Mouse (Mus musculus): ENCODE results near the gene Crybg3. TPM values are rescaled to one million over a fixed set of nuclear protein-coding genes. Genes with fewer than 3 reads are reported as not detected.

Gene Crybg3
- total RNA-seq, 2 experiments from 2014 or later: 14.4 to 18.0 TPM

DNA sequence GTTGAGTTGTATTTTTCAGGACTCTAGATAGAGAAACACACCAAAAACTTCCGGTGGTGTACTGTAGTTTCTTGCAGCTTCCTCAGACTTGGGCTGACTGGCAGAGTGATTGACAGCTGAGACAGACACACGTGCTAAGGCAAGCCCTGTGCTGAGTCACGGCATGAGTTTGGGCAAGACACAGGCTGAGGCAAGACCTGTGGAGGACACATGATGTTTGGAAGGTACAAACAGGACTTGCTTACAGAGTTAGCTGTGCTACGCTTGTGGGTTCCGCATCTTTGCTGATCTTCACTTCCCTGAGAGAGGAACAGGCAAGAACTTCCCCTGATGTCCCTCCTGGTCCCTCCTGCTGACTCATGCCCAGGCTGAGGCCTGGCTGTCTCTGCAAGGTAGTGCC lies 17.3 kb downstream of the Crybg3 start:
- DNase-seq (ENCODE audit: low spot score in 2 of 2): no peak

DNA sequence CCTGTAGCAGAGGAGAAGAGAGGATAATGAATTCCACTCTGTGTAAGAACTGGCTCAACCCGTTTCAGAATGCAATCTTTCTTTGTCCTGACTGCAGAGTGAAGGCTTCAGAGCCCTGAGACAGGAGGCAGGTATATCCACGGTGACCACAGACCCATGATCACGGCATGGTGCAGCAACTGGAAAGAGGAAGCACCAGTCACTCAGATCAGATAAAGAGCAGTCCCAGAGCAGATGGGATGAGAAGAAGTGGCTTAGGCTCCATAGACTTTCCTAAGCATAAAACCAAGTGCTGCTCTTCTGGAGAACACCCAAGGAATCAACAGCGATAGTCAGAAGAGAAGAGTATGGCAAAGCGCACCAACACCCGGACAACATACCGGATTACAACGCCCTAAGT lies 21.5 kb downstream of the Crybg3 start:
- DNase-seq (ENCODE audit: low spot score in 2 of 2): no peak

DNA sequence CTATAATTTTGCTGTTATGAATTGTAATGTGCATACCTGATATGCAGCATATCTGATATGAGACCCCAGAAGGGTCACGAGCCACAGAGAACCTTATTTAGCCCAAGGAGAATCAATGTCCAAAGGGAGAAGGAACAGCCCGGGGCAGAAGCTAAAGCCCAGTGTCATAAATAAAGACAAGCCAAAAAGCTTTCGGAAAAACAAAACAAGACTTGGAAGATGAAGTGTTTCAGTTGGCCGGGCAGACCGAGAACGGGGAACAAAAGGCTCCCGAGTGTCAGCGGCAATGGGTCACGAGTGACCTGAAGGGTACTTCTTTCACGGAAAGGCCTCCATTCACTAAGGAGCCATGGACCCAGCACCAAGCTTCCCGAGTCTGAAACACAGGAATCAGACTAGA lies 26.8 kb downstream of the Crybg3 start:
- DNase-seq (ENCODE audit: low spot score in 2 of 2): no peak

DNA sequence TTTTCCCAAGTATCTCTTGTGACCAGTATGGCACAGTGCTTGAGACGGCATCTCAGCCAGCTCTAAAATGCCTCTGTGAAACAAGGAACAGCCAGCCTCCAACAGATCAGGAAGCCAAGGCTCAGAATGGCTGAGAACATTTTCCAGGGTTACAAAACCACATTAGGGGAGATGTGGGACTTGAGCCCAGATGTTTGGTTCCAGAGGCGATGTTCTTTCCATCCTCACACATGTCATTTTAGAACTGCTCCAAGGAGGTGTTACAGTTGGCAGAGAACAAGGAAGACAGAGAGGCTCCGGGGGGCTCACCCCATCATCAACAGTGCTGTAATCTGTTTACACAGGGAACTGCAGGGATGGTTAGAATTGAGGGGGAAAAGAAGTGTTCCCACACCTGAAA lies 28.1 kb downstream of the Crybg3 start:
- no peak for DNase-seq (ENCODE audit: low spot score in 2 of 2)

DNA sequence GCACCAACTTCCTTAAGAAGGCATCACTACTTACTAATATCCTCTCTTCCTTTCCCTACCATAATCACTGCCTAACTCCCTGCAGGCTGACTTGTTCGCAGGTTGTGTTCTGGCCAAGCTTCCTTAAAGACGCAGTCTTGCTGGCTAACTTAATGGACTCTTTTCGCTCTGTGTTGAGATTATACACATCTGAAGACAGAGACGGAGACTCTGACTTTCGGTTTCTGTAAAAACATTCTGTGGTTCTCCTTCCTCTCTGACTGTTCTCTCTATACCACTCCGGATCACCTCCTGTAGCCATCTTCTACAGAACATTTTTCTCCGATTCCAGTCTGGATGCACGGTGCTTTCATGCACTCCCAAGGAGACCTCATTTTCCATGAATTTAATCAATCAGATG lies 30.0 kb downstream of the Crybg3 start:
- DNase-seq (ENCODE audit: low spot score in 2 of 2): no peak

DNA sequence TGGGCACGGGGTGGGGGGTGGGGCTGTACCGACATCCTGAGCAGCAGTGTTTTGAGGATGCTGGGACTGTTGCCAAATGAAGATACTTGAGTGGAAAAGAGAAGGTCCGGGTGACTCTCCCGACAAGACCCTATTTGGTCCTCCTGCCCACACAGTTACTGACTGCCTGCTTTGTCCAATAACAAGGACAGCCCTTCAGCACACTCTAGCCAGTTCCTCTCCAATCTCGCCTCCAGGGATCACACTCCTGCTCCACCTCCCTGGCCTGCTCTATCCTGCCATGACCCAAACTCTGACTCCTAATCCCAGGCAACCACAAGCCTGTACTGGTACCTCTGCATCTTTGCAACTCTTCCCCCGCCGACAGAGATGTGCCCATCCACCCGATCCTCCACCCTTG lies 30.9 kb downstream of the Crybg3 start:
- DNase-seq (ENCODE audit: low spot score in 2 of 2): no peak

GRCm38 (mm10) chr16:59567721-59568381 lies 32.9 kb downstream of the Crybg3 start:
- DNase-seq (ENCODE audit: low spot score in 2 of 2): no peak

GRCm38 (mm10) chr16:59566437-59566836 lies 34.3 kb downstream of the Crybg3 start:
- DNase-seq (ENCODE audit: low spot score in 2 of 2): no peak

DNA sequence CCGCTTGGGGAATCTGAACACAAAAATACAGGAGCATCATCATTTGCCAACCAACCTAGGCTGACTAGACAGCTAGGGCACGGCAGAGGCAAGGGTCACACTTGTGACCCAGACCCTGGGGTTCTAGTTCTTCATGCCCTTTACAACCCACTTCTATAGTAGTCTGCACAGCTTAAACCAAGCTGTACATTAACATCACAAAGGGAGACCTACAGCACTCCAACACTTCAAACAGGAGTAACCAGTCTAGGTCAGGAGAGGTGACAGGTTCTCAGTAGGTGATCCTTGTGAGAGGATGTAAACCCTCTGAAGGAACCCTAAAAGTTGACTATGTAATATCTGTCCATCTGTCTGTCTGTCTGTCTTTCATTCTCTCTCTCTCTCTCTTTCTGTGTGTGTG lies 35.1 kb downstream of the Crybg3 start:
- DNase-seq (ENCODE audit: low spot score in 2 of 2): no peak

- no peak for DNase-seq (ENCODE audit: low spot score in 2 of 2)
These were observed 36.8 kb downstream of the Crybg3 start for GRCm38 (mm10) chr16:59564025-59564424.

GRCm38 (mm10) chr16:59559300-59560200 lies 41.2 kb downstream of the Crybg3 start:
- no peak for DNase-seq (ENCODE audit: low spot score in 2 of 2)

- DNase-seq (ENCODE audit: low spot score in 2 of 2): no peak
These were observed 41.9 kb downstream of the Crybg3 start for GRCm38 (mm10) chr16:59558916-59559299.

DNA sequence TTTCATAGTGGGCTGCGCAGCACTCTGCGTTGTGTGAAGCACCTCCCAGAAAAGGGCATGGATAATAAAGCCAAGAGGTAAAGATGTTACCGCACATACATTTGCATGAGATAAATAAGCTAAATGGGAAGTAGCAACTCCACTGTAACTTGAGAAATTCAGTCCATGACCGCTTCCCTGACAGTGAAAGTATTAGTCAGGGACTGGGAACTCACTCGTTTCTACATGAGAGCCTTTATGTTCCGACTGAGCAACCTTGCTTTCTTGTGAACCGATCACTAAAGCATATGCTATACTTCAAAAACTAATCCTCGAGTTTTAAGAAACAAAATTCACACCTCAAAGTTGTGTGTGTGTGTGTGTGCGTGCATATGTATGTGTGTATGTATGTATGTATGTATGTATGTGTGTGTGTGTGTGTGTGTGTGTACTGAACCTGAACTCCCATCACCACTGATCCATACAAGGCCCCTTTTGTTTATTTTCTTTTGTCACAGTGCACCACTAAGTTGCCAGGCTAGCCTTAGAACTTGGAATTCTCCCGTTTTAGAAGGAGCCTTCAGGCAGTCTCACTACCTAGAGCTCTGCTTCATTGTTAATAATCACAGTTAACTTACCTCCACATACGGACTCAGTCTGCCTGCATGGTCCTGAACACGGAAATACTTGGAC lies 47.2 kb downstream of the Crybg3 start:
- DNase-seq (ENCODE audit: low spot score in 2 of 2): no peak

- DNase-seq (ENCODE audit: low spot score in 2 of 2): no peak
These were observed 49.3 kb downstream of the Crybg3 start for GRCm38 (mm10) chr16:59551507-59551906.

DNA sequence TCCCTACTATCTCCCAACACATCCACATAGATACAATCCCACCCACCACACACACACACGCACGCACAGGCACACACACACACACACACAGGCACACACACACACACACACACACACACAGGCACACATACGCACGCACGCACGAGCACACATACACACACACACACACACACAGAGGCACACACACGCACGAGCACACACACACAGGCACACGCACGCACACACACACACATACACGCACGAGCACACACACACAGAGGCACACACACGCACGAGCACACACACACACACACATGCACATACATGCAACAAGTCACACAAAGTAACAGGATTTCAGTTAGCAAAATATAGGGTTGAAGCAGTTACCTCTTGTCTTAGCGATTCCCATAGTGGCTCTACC lies 51.1 kb downstream of the Crybg3 start:
- no peak for DNase-seq (ENCODE audit: low spot score in 2 of 2)

GRCm38 (mm10) chr16:59548582-59548947 lies 52.2 kb downstream of the Crybg3 start:
- no peak for DNase-seq (ENCODE audit: low spot score in 2 of 2)

DNA sequence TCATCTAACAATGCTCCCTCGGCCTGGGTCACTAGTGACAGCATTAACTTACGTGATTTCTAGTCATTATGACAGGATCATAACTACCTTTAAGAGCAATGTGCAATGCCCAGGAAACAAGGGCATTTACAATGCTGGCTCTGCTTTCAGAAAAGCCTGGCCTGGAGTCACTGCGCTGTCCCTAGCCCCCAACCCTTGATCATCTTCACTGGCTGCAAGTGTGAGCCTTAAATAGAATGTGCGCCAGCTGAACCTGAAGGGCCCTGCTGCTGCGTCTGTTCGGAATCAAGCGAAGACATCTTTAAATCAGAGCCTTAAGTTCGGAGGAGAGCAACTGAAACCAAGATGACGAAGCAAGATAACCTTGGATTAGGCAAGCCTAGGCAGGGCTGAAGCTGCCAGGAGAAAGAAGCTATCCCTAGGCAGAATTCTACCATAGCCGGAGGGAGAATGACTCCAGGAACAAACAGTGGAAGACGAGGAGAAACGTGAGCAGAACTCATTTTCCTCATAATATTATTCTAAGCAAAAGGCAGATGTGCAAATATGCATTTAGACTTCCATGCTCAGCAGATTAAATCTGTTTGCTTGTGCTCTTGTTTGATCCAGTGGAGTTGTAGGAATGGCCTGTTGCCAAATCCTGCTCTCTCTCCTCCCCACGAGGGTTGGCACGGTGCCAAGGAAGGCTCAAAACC lies 52.7 kb downstream of the Crybg3 start:
- peak; percentile 19 to 40 for DNase-seq (ENCODE audit: low spot score in 2 of 2)

- no peak for DNase-seq (ENCODE audit: low spot score in 2 of 2)
These were observed 53.3 kb downstream of the Crybg3 start for GRCm38 (mm10) chr16:59547466-59547865.

- DNase-seq (ENCODE audit: low spot score in 2 of 2): no peak
These were observed 55.4 kb downstream of the Crybg3 start for GRCm38 (mm10) chr16:59545360-59545759.

DNA sequence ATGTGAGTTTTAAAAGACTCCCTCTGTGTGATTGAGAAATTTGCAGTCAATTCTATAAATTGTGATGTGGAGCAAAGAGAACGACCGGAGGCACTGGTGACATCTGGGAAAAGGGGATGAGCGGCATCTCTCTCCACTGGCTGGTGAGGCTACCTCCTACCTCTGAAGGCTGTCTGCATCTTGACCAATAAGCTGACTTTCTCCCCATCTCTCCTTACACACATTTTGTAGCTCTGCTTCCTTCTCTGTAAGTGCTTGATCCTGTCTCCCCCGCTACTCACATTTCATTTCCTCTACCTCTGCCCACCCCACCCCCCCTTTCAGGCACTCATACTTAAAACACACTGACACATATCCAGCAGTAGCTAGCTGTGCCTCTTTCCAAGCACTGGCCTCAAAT lies 59.4 kb downstream of the Crybg3 start:
- DNase-seq (ENCODE audit: low spot score in 2 of 2): no peak

GRCm38 (mm10) chr16:59540944-59541343 lies 59.8 kb downstream of the Crybg3 start:
- no peak for DNase-seq (ENCODE audit: low spot score in 2 of 2)

GRCm38 (mm10) chr16:59535673-59536072 lies 65.1 kb downstream of the Crybg3 start:
- no peak for DNase-seq (ENCODE audit: low spot score in 2 of 2)
